Mouse (Mus musculus): ENCODE measurements around the gene Olfr1009. TPM values are rescaled to one million over a fixed set of nuclear protein-coding genes. Genes with fewer than 3 reads are reported as not detected.

Gene Olfr1009
- polyA plus RNA-seq (2021; fragmentation: Nextera tagmentation), result not detected in 2 replicates
- long read RNA-seq, experiment 1, result 0 reads
- long read RNA-seq, experiment 2, result 0 reads

GRCm38 (mm10) chr2:85715119-85715518, at the start of gene Olfr1009:
TSS of gene Olfr1009 (plus strand) at chr2:85715419.

GRCm38 (mm10) chr2:85678667-85679066, 36.6 kb upstream of the Olfr1009 start, which contains the start of gene Olfr1006:
TSS of gene Olfr1006 (minus strand) at chr2:85678767.

GRCm38 (mm10) chr2:85689131-85689530, 26.1 kb upstream of the Olfr1009 start, which contains the start of gene Olfr1008:
TSS of gene Olfr1008 (plus strand) at chr2:85689431.

GRCm38 (mm10) chr2:85762666-85763065, 47.4 kb downstream of the Olfr1009 start, which contains the start of gene Olfr1012:
TSS of gene Olfr1012 (minus strand) at chr2:85762766.

GRCm38 (mm10) chr2:85766798-85767197, 51.6 kb downstream of the Olfr1009 start, which contains the start of gene Olfr1013:
TSS of gene Olfr1013 (plus strand) at chr2:85767098.

GRCm38 (mm10) chr2:85772413-85772812, 57.2 kb downstream of the Olfr1009 start, which contains the start of gene Olfr1014:
TSS of gene Olfr1014 (plus strand) at chr2:85772713.

Other genes starting within 250 kb of the Olfr1009 start
- not detected in 2 replicates for gene 4833423E24Rik, start 196.4 kb upstream of the Olfr1009 start, polyA plus RNA-seq (2021; fragmentation: Nextera tagmentation)
- not detected in 2 replicates for gene Olfr996, start 136.2 kb upstream of the Olfr1009 start, polyA plus RNA-seq (2021; fragmentation: Nextera tagmentation)
- not detected in 2 replicates for gene Olfr998, start 126.5 kb upstream of the Olfr1009 start, polyA plus RNA-seq (2021; fragmentation: Nextera tagmentation)
- gene Olfr1000, start 103.5 kb upstream of the Olfr1009 start, polyA plus RNA-seq (2021; fragmentation: Nextera tagmentation), result not detected in 2 replicates
- gene Olfr1002, start 64.7 kb upstream of the Olfr1009 start, polyA plus RNA-seq (2021; fragmentation: Nextera tagmentation), result not detected in 2 replicates
- gene Olfr154, start 51.0 kb upstream of the Olfr1009 start, polyA plus RNA-seq (2021; fragmentation: Nextera tagmentation), result not detected in 2 replicates
- not detected in 2 replicates for gene Olfr1006, start 36.7 kb upstream of the Olfr1009 start, polyA plus RNA-seq (2021; fragmentation: Nextera tagmentation)
- gene Olfr1008, start 26.0 kb upstream of the Olfr1009 start, polyA plus RNA-seq (2021; fragmentation: Nextera tagmentation), result not detected in 2 replicates
- gene Olfr1012, start 47.3 kb downstream of the Olfr1009 start, polyA plus RNA-seq (2021; fragmentation: Nextera tagmentation), result not detected in 2 replicates
- gene Olfr1013, start 51.7 kb downstream of the Olfr1009 start, polyA plus RNA-seq (2021; fragmentation: Nextera tagmentation), result not detected in 2 replicates
- gene Olfr1014, start 57.3 kb downstream of the Olfr1009 start, polyA plus RNA-seq (2021; fragmentation: Nextera tagmentation), result not detected in 2 replicates
- gene Olfr1015, start 66.6 kb downstream of the Olfr1009 start, polyA plus RNA-seq (2021; fragmentation: Nextera tagmentation), result not detected in 2 replicates
- not detected in 2 replicates for gene Olfr1016, start 87.1 kb downstream of the Olfr1009 start, polyA plus RNA-seq (2021; fragmentation: Nextera tagmentation)
- gene Olfr1018, start 103.1 kb downstream of the Olfr1009 start, polyA plus RNA-seq (2021; fragmentation: Nextera tagmentation), result not detected in 2 replicates
- not detected in 2 replicates for gene Olfr1019, start 130.1 kb downstream of the Olfr1009 start, polyA plus RNA-seq (2021; fragmentation: Nextera tagmentation)
- not detected in 2 replicates for gene Olfr1020, start 131.6 kb downstream of the Olfr1009 start, polyA plus RNA-seq (2021; fragmentation: Nextera tagmentation)
- not detected in 2 replicates for gene Olfr1022, start 153.2 kb downstream of the Olfr1009 start, polyA plus RNA-seq (2021; fragmentation: Nextera tagmentation)
- gene Olfr1023, start 170.2 kb downstream of the Olfr1009 start, polyA plus RNA-seq (2021; fragmentation: Nextera tagmentation), result not detected in 2 replicates
- not detected in 2 replicates for gene Olfr1024, start 189.6 kb downstream of the Olfr1009 start, polyA plus RNA-seq (2021; fragmentation: Nextera tagmentation)
- gene Olfr1025-ps1, start 199.8 kb downstream of the Olfr1009 start, polyA plus RNA-seq (2021; fragmentation: Nextera tagmentation), result not detected in 2 replicates
- gene Olfr1026, start 206.1 kb downstream of the Olfr1009 start, polyA plus RNA-seq (2021; fragmentation: Nextera tagmentation), result not detected in 2 replicates
- not detected in 2 replicates for gene Olfr1028, start 235.0 kb downstream of the Olfr1009 start, polyA plus RNA-seq (2021; fragmentation: Nextera tagmentation)

Measured in left cerebral cortex, adult 6 months (tissue).